Mouse (Mus musculus) myocyte (in vitro differentiated cells): ENCODE measurements around the gene Sbk2.

Source experiments
- CEBPB ChIP-seq: IDR thresholded peaks from 2 replicates; pipeline ENCODE4 v1.6.1; 2011; ENCODE audit warnings: mild to moderate bottlenecking, moderate library complexity; ENCODE audit not compliant: poor library complexity, insufficient read depth, severe bottlenecking
- POLR2A ChIP-seq: IDR thresholded peaks from one replicate; pipeline ENCODE4 v1.6.1; 2011; ENCODE audit warnings: low read depth, mild to moderate bottlenecking, control low read depth, moderate library complexity; ENCODE audit not compliant: insufficient read length
- REST ChIP-seq: IDR thresholded peaks from one replicate; pipeline ENCODE4 v1.6.1; 2011; ENCODE audit warnings: mild to moderate bottlenecking, control low read depth, moderate library complexity; ENCODE audit not compliant: insufficient read depth, insufficient read length
- USF1 ChIP-seq: IDR thresholded peaks from one replicate; pipeline ENCODE4 v1.6.1; 2011; ENCODE audit warnings: low read depth, mild to moderate bottlenecking, control low read depth, moderate library complexity

GRCm38 (mm10) chr7:4895186-4895585 is 69.0 kb downstream of the Sbk2 start:
- TF ChIP-seq USF1 (no peak), POLR2A (no peak), CEBPB (no peak), REST (no peak)
